Mouse (Mus musculus) kidney, postnatal 36 days (tissue): ENCODE measurements around the gene Efcab3.

Experiments used
- DNase-seq, 2 experiments: peaks; one replicate each; pipeline ENCODE4 v3.0.0; 2021 to 2022; ENCODE audit warnings: mixed read lengths in 2 of 2

The Efcab3 gene

DNA sequence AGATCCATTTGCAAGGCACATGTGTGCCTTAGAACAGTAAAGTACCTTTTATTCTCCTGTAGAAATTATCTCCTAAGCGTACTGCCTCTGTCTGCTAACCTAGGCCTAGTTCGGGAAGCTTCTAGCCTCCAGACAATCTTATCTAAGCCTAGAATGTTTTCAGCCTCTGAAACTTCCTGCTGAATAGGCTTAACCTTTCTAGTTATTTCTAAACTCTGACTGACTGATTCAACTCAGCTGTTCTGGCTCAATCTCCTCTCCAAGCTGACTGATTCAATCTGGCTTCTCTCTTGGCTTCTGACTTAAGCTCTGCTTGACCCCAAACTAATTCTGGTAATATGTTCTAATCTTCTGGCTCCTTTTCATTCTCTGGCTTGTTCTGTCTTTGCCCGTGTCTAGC, 86.0 kb downstream of the Efcab3 start:
- no peak for DNase-seq

GRCm38 (mm10) chr11:105149766-105150165, 86.4 kb downstream of the Efcab3 start:
- DNase-seq, result no peak

DNA sequence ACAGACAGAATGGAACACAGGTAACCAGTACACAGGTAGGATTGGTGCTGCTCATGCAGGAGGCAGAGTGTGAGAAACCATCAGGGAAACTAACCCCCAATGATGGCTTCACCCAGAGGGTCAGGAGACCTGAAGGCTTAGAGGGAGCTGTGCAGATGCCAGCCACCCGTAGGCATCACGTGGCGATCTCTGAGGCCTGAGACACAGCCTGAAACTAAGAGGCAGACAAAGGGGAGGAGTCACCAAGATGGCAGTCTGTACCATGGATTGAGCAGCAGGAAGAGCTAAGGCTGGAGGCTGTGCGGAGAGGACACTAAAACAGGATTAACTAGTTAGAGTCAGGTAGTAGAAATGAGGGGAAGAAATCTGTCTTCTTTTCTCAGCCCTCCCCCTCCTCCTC, 87.3 kb downstream of the Efcab3 start:
- DNase-seq, result no peak

DNA sequence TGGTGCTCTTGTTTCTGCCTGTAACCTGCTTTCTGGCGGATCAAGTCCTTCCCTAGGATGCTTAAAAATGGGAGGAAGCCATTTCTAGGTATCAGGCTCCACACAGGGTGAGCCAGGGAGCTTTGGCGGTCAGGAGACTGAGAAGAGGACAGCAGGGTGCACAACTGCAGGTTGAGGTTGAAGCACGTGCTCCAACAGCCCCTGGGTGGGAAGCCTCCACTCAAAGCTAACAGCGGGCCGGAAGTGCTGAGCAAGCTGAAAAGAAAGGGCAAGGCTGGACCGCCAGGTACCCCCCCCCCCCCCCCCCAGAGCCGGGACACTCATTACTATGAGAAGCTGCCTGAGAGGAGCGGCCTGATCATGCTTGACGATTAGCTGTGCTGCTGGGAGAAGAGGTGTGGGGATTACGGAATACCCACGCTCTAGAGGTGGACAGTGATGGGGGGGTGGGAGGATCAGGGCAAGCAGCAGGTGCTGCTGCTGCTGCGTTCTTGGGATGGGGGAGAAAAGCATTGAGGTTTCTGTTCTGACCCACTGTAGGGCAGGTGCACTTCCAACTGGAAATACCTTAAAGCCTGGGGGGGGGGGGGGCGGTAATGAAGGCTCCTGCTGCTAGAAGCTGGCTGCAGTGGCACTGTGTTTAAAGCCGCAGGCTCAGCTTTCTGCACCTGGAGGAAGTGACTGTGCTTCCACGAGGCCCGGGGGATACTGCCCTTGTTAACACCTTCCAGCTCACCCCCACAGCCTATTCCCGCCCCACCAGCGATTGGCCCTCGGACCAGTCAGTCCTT, 88.0 kb downstream of the Efcab3 start:
- no peak for DNase-seq

DNA sequence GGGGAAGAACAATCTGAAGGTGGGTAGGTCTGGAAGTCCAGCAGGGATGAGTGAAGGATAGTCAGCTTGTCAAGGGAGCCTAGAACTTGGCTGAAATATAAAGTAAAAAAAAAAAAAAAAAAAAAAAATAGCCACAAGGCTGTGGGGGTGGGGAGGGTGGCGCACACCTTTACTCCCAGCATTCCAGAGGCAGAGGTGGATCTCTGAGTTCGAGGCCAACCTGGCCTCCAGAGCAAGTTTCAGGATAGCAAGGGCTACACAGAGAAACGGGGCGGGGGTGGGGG, 88.6 kb downstream of the Efcab3 start:
- no peak for DNase-seq

DNA sequence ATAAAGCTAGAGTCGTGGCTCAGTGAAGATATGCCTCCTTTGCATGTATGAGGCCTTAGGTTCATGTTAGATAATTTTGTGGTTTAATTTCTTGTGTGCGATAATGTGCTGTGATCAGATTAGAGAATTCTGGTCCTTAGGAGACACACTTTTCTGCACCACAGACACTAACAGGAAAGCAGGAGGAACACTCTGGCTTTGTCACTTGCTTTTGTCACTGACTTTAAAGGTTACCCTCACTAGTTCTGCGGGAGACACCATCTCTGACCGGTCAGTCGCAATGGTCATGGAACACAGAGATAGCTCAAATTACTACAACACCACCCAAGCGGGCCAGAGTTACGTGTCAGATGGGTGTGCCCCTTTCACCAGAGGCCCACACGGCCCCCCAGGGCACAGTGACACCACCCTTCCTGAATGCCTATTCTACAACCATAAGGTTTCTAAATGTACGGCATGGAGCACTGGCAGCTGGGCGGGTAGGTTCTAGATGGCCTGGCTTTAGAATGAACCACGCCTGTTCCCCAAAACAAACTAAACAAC, 89.0 kb downstream of the Efcab3 start:
- no peak for DNase-seq

GRCm38 (mm10) chr11:105153068-105153833, 89.9 kb downstream of the Efcab3 start:
- peak; percentile 71 to 75 for DNase-seq

DNA sequence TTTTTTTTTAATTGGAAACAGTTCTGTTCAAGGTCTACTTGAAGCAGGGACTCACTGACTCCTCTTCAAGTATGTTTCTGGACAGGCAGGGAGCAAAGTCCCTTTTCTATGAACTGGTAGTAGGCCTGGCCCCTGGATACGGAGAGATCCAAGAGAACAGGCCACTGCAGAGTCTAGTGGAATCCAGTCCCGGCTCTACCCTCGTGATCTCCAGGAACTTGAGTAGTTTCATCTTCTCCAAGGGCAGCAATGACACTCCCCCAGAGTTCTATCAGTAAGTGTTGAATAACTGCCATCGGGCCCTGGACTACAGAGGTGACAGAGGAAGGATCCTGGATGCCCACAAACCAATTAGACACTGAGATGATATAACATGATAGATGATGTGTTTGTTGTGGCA, 92.5 kb downstream of the Efcab3 start:
- peak; percentile 69 to 90 for DNase-seq

GRCm38 (mm10) chr11:105156748-105157267, 93.4 kb downstream of the Efcab3 start:
- DNase-seq, result peak in 1 of 2 experiments; percentile 28

DNA sequence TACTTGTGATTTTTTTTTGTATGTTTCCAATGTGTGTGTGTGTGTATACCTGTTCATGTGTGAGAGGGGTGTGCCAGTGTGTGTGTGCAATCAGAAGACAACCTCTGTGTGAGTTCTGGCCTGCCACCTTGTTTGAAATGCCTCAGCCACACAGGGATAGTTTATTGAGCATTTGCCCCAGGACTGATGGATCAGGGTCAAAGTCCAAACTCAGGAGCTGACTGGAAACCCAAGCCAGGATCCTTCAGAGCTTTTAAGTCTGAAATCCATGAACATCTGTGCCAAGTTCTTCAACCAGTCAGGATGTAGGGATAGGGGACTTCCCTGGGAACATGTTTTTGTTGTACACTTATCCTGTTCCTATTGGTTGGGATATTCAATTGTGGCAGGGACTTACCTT, 94.7 kb downstream of the Efcab3 start:
- peak; percentile 22 to 56 for DNase-seq

DNA sequence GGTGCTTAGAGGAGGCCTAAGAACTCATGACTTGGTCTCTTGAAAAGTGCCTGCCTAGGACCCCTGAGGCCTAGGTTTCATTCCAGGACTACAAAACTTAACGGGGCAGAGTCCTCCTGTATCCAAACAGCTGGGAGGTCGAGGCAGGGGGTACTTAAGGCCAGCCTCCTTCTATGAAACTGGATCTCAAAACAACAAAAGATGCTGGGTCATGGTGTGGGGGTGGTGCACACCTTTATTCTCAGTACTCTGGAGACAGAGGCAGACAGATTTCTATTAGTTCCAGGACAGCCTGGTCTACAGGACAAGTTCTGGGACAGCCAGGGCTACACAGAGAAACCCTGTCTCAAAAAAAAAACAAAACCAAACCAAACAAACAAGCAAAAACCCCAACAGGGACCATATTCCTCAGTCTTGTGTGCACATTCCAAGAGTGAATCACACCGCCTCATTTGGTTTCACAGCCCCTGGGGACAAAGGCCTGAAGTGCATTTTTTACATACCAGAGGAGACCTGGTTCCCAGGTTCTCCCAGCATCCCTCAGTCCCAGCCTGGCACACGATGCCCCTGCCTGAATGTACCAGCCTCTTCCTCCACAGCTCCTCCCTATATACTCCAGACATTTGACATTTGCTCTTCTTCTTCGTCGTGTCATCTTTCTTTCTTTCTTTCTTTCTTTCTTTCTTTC, 96.4 kb downstream of the Efcab3 start:
- DNase-seq, result no peak

DNA sequence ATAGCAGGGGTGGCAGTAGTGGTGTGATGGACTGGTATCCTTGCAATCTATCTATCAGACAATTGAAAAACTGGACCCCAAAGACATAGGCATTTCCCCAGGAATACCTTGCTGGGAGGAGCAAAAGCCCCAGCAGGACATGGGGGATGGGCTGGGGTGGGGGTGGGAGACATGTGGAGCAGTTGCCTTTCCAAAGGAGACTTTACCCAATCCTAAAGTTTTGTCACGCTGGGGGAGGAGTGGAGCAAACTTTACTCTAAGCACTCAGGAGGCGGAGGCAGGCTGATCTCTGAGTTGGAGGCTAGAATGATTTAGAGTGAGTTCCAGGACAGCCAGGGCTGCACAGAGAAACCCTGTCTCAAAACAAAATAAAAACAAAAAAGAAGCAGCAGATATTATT, 98.0 kb downstream of the Efcab3 start:
- no peak for DNase-seq

GRCm38 (mm10) chr11:105164516-105165510, 101.4 kb downstream of the Efcab3 start:
- DNase-seq, result no peak

DNA sequence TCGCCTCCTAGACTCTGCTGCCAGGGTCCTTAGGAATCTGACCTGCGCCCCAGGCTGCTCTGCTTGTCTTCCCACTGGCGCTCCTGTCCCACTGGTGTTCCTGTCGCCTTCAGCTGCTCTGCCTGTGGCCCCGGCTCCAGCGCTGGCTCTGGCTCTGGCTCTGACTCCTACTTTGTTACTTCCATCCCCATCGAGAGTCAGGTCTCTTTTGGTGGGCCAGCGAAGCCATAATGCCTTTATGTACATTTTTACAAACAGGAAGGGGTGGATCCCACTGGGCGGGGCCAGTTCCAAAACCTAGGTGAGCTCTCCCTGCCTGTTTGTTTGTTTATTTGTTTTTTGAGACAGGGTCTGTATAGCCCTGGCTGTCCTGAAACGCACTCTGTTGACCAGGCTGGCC, 103.4 kb downstream of the Efcab3 start:
- no peak for DNase-seq
